Mouse (Mus musculus): Measurements from ENCODE around the gene Asphd2.
"Not testable (repeated sequence)": the region's sequence is repeated elsewhere in the genome, so short reads cannot be mapped to it uniquely, and the experiment has no call there.

The Asphd2 gene

DNA sequence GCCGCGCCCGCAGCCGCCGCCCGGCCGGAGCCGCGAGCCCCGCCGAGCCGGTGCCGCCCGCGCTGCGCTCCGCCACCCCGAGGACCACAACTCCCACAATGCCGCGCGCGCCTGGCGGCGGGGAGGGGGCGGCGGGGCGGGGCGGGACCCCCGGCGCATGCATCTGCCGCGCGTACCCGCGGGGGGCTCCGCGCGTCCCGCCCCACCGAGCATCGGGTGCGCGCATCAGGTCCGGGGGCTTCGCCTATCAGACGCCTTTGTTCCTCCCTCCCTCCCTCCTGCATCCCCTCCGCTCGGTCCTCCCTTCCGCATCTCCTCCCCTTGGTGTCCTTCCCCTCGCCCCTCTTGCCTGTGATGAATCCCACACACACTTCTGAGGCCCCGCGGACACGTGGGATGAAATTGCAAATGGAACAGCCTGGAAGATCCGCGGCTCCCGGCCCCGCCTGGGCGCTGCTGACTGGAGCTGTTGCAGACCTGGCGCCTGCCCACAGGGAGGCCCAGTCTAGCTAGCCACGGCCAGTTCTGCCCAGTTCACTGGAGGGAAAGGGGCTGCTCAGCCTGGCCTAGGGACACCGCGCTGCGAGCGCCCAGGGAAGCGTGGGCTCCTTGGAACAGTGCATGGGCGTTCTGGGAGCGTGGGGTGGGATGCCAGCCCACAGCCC is at the start of gene Asphd2:
Asphd2 (minus strand) TSS at position 88 of the 665 bp plus-strand sequence.
- peak; percentile 22 for DNase-seq (ENCODE audit: low read depth, low spot score)

DNA sequence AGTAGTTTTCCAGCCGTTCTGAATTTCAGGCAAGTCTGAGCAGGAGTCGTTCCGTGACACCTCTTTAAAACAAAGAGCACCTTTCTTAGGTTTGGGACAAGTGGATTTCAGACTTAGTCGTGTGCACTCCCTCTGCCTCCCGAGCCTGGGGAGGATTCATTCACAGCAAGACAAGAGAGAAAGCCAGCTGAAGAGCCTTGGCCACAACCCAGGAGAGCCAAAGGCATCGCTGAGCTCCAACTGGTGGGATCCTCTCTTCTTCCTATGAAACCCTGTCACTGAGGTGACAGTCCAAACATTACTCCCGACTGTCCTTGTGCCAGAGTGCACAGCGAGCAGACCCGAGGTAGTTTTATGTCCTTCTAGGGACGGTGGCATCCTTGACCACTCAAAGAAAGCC is 43.9 kb upstream of the Asphd2 start:
- no peak for DNase-seq (ENCODE audit: low read depth, low spot score)

DNA sequence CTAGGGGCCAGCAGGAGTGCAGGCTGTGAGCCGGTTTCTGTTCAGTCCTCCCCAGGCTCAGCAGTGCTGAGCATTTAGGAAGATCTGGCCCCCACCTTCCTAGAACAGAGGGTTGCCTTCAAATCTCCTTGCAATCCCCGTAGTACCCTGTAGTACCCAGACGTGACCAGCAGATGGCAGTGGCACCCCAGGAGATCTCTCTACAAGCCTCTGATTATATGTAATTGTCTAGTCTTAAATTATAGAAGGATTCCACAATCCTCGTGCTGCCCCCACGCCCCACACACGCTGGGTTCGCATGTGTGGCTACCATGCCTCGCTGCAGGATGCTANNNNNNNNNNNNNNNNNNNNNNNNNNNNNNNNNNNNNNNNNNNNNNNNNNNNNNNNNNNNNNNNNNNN is 38.3 kb upstream of the Asphd2 start:
- no peak for DNase-seq (ENCODE audit: low read depth, low spot score)

DNA sequence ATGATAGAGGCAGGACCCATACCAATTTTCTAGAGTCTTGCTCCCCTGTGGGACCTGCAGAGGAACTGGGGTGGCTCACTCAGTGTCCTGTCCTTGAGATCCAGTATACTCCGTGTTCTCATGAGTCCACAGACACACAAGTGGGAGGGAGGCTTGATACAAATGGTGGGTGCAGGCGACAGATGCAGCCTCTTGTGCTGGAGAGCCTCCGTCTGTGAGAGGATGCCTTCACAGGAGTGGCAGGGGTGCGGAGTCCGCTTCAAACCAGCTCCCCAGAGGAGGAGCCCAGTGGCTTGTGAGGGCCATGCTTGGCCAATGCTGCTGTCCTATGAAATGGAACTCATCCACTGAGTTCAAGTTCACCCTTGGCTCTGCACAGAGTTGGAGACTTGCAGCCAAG is 37.4 kb upstream of the Asphd2 start:
- no peak for DNase-seq (ENCODE audit: low read depth, low spot score)

DNA sequence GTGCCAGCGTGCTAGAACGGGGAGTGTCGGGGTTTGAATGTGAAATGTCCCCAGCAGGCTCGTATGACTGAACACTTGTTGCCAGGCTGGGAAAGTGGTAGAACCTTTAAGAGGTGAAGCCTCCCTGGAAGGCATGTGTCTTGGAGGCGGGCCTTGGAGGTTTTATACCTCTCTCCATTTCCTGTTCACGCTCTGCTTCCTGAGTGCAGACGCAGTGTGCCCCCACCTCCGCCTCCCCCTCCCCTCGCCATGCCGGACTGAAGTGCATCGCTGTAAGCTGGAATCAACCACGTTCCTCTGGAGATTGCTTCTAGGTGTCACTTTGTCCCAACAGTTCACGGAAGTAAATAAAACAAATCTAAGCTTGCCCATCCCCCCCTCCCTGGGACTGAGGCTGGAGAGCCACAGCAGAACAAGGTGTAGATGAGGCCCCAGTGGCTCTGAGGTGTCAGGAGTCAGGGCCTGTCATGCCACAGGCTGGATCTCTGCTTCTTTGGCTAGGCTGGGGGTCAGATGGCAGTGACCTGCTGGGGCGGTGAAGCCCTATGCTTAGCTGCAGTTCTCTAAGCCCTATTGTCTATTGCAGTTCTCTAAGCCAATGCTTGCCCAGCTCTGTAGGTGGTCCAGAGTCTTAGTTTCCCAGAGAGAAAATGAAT is 36.6 kb upstream of the Asphd2 start:
- no peak for DNase-seq (ENCODE audit: low read depth, low spot score)

DNA sequence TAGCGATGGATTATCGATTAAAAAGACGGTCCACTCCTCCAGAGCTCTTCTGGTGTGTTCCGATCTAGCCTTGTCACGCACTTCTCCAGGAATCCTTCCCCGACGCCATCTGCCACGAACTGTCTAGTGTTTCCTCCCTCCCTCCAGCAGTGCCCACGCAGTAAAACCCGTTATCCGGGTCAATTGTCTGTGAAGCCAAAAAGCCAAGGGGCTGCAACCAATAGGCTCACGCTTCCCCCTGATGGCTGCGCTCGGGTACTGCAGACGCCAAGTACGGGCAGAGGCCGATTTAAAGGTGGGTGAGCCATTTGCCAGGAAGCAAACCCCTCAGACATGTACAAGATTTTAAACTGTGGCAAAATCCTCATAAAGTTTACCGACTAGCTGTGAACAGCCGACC is 34.3 kb upstream of the Asphd2 start:
- DNase-seq (ENCODE audit: low read depth, low spot score) = peak; percentile 29

DNA sequence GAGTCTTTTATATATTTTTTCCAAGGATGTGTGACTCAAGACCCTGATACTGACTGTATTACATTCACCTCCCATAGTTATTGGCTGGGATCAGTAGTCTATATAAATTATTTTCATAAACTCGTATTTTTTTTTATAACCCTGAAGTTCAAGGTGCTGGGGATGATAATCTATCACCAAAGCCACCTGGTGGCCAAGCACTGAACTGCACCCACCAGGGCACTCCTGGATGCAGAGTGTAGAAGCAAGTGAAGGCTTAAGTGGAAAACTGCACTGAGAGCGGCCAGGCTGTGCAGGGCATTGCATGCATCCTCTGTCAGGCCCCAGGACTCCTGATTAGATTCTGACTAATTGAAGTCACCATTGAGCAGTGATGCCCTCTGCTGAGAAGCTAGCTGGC is 32.6 kb upstream of the Asphd2 start:
- no peak for DNase-seq (ENCODE audit: low read depth, low spot score)

DNA sequence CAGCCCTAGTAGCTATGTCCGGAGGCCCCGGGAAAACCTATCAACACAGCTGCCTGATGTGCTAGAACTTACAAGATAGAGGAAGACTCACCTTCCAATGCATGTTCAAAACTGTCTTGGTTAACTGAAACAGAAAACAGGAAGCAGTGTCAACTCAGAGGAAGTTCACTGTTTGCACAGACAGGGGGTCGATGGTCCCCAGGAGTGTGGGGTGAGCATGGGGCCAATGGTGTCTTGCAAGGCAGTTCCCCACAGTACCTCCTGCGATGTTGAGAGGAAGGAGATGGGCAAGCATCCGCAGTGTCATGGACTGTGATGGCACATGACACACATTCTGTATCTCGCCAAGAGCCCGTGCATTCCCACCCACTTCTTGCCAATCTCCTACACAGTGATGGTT is 32.0 kb upstream of the Asphd2 start:
- DNase-seq (ENCODE audit: low read depth, low spot score) = no peak

DNA sequence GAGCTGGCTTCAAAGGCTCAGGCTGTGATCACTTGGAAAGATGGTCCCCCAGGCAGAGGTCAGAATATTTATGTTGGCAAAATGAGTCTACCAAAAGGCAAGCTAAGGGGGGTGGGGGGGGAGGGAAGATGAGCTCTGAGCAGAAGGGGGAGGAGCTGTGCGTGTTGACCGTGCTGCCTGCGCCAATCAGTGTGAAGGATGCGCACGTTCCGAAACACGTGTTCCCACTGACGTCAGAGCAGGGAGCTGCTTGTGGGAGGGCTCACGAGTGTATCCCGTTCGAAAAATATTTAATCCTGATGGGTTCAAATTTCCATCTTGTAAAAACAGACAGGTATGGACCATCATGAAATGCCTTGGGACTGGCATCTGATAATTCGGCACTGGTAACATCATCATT is 24.9 kb upstream of the Asphd2 start:
- DNase-seq (ENCODE audit: low read depth, low spot score) = no peak

DNA sequence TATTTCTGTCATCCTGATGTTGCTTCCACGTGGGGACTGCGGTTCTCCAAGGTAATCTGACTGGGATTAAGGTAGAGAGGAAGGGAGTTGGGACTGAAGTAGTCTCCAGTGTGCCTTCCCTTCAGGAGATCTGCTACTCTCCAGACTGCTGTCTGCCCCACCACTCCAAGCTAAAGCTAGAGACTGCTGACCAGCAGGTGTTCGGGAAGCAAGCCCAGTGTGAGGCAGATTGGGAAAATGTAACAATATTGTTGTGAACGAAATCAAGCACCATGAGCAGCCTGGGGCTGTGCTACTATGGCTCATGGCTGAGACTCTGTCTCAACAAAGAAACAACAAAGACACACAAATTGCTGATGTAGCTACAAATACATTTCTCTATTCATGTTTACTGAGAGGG is 23.4 kb upstream of the Asphd2 start:
- DNase-seq (ENCODE audit: low read depth, low spot score) = no peak

DNA sequence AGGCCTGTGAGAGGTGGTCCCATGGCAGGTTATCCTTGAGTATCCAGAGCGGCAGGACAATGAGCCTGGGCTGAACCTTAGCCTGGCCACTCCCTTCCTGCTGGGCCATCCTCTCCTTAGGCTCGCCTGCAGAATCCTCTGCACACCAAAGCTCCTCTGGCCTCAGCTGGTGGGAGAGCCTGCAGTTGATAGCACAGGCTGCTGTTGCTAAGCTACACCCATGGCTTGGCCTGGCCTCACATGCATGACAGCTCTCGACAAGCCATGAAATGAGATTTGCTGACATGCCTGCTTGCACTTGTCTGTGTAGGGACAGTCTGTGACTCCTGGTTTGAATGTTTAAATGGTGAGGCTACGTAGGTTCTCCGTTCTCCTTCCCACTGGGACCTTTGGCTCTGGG is 22.0 kb upstream of the Asphd2 start:
- DNase-seq (ENCODE audit: low read depth, low spot score) = no peak

DNA sequence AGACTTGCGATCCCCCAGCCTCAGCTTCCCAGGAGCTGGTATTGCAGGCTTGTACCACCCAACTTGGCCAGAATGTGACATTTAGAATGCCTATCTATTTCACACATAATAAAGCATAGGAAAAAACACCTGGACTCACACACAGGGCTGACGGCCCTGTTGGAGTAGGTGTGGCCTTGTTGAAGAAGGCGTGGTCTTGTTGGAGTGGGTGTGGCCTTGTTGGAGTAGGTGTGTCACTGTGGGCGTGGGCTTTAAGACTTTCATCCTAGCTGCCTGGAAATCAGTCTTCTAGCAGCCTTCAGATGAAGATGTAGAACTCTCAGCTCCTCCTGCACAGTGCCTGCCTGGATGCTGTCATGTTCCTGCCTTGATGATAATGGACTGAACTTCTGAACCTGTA is 18.1 kb upstream of the Asphd2 start:
- not testable (repeated sequence) for DNase-seq (ENCODE audit: low read depth, low spot score)

DNA sequence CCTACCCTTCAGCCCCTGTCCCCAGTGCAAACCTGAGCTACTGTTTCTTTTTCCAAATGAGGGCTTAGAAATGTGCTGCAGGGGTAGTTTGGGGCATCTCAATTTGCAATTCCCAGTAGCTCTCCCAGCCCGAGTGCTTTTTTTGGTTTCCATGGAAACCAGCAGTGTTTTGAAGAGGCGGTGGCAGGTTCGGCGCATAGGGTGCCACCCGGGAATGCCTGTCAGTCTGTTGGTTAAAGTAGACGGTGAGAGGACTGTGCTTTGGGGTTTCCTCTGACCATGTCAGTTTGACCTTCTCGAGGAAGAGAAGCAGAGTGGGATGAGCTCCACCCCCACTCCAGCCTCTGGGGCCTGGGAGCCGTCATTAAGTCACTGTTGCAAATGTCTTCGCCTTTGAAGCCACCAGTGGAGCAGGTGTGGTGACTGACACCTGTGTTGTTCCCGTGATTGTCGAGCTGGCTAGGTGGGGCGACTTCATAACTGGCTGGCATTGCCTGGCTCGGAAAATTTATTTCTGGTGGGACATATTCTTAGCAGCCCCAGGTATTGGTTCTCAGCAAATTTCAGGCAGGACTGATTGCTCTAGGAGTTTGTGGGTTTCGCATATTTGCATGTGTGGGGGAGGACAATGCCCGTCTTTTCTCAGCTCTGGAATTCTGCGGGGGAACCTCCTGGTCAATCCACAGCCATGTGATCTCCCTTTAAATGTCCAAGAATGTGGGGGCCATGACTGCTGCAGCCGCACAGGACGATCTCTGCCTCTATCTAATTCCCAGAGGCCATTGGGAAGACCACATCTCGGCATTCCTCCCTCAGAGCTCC is 17.1 kb upstream of the Asphd2 start:
- DNase-seq (ENCODE audit: low read depth, low spot score) = no peak

DNA sequence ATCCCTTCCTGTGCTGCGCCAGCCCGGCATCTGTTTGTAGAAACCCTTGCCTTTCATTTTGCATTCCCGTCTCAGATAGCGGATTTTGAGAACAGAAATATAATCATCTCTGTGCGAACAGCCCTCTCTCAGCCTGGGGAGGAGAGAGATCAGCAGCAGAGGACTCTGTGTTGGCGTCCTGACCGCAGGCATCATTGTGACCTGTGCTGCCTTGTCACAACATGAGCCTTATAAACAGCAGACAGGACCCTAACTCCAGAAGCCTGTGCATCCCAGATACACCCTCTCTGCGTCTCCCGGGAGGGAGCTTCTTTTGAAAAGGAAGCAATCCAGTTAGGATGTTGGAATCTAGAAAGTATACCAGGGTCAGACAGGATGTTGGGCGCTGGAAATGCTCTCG is 16.4 kb upstream of the Asphd2 start:
- no peak for DNase-seq (ENCODE audit: low read depth, low spot score)

DNA sequence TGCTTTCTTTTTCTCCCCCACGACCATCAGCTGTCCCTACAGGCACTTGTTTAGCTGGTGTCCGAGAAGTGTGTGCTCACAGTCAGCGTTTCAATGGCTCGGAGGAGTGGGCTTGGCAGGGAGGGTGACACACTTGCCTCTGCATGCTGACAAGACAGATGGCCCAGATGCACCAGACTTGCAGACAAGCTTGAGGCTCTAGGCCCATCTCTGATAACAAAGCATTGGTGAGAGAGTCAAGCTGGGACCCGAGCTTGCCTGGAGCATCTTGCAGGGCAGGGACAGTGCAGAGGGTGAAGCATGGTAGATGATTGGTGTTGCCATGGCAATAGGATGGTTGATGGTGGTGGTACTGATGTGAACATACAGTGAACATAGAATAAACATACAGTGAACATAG is 14.6 kb upstream of the Asphd2 start:
- no peak for DNase-seq (ENCODE audit: low read depth, low spot score)

DNA sequence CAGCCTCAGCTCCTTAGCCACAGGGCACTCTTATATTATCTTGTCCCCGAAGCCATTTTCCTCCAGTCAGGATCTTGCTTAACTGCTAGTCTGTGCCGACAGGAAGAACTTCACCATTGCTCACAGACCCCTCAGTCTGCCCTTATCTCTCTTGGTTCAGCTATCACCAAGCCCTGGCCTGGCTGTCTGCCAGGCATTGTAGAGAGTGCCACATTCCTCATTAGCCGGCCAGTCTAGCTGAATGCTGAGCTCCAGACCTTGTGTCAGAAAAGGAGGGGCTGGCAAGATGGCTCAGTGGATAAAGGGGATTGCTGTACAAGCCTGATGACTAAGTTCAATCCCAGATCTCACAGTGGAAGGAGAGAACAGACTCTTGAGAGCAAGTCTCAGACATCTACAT is 11.4 kb upstream of the Asphd2 start:
- DNase-seq (ENCODE audit: low read depth, low spot score) = no peak

DNA sequence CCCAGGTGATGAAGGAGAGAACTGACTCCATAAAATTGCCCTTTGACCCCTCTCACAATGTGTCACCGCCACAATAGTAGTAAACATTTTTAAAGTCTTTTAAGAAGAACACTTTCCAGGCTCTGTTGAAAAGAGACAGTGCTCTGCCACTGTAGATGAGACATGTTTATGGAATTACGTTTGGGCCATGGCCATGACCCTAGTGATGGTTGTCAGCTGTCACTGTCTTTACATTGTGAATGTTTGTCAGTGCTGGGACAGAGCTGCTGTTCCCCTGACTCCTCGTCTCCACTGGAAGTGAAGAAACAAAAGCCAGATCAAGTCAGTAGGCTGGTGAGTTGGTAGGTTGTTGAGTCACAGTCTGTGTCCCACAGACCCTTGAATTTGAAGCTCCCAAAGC is 7.8 kb upstream of the Asphd2 start:
- no peak for DNase-seq (ENCODE audit: low read depth, low spot score)

DNA sequence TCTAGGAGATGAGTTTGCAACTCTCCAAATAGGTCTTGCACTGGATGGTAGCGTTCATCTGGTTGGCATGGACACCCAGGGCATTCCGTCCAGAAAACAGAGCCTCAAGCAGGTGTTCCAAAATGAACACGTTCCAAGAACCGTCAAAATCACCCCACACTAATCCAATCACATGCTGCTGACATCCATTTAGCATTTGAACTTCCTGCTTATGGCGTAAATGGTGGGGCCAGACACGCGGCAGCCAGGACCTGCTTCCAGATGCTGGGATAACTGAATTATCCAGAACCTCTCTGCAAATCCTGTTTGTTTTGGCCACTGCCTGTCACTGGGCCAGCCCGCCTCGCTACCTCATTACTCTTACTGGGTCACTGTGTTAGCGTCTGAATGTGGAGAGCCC is 4.6 kb upstream of the Asphd2 start:
- no peak for DNase-seq (ENCODE audit: low read depth, low spot score)

DNA sequence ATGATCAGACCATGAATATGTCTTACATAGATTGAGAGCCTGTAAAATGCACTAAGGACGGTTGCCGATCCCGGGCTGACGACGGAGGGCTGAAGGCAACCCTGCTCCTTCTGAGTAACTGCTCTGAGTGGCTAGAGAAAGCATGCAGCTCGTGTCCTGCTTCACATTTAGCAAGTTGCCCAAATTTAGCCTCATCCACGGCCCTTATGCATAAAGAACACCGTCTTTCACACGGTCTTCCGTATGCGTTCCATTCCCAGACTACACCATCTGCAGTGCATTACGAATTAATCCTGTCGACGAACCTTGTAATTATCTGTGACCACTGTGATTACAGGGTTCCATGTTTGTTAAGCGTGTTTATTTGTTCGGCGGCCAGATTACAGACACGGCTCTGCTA is 1.4 kb upstream of the Asphd2 start:
- DNase-seq (ENCODE audit: low read depth, low spot score) = no peak

DNA sequence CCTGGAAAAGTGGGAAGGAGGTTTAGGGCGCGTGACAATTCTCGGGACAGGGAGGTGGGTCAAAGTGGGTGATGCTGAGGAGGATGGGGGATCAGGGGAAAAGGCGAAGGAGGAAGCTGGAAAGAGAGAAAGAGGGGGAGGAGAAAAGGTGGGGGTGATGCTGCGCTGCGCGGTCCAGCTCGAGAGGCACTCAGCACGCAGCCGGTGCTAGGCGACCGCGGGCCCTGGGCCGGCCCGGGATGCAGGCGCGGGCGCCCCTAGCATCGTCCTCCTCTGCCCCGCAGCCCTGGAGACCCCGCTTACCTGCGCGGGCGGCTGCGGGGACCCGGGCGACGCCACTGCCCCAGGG is 277 bp downstream of the Asphd2 start:
- no peak for DNase-seq (ENCODE audit: low read depth, low spot score)

DNA sequence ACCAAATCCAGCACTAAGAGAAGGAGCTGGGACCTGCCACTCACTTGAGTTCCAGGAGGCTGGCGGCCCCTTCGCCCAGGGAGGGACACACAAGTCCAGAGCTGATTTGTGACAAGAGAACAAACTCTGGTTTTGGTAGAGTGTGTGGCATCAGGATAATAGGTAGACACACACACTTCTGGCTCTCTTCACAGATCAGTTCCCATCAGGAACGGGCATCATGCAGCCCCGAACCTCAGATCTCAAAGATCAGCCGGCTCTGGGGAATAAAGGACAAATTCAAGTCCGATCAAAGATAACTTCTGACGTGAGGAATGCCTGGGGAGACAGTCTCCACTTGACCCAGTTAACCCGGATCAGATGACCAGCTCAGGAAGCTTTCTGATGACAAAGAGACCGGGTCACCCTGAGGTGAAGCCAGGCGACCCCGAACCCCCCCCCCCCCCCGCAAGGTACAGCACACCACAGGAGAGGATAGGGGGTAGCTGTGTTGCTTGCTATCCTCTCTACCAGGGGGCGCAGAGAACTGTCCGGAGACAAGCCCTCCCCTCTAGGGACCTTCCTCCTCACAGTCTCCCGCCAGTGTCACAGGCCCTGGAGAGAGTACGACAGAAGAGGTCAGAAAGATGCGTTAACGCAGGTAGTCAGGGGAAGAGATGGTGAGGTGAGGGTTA is 788 bp downstream of the Asphd2 start:
- DNase-seq (ENCODE audit: low read depth, low spot score) = no peak

DNA sequence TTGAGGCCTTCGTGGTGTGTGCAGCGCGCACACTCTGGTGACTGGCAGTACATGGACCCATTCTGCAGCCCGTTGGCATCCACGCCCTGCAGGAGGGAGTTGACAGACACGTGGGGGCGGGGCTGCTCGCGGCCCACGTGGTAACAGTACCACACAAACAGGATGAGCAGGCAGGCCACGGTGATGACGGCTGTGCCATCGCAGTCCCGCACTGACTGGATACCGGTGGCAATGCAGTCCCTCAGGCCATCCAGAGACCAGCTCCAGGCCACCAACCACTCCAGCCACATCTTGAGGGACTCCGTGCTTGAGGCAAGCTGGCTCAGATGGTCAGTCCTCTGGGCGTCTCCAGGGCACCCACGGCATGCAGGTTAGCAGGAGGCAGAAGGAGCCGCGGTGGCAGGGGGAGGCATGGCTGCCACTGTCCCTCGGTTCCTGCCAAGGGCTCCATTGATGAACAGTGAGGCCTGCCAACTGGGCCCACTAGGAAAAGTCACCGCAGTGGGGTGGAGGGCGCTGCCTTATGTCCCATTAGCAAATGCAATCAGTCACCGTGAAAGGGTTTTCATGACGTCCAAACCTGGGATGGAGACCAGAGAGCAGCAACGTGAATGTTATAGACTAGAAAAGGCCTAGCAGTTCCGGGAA is 2.9 kb downstream of the Asphd2 start:
- DNase-seq (ENCODE audit: low read depth, low spot score) = peak; percentile 13

Measured in WW6 (cell line).